In the genomic region with DNA sequence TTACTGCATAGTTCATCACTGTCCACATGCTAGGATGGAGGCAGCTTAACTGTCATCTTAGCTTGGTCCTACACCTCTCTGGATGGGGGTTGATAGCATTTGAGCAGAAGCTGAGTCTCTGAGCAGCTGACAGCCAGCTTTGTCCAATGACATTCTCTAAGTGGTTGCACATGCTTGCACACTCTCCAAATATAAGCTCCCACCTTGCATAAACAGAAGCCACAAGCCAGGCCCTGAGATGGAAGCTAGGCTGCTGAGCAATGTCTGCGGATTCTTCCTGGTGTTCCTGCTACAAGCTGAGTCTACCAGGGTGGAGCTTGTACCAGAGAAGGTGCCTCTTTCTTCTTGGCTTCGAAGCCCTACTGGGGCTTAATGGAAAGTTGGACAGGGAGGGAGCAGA, we compare ENCODE assay signal across 38 mouse cellular contexts. TPM values are rescaled to one million over a fixed set of nuclear protein-coding genes. Genes with fewer than 3 reads are reported as not detected.
"Had no signal": no experiment of that assay in that cellular context is flagged by ENCODE, and none has a peak within 500 bp of the region (broad histone marks: within the 10 kb centered on the region; RNA-seq: fewer than 3 reads in every experiment).

A gene (plus strand): TSS at position 219 of the 400 bp plus-strand sequence.

- DNase-seq: heart, adult 18-20 months; heart, postnatal 4 days; kidney, adult 11 months; kidney, adult 2 months; kidney, adult 9 months; kidney, postnatal 14 days; kidney, postnatal 36 days; layer of hippocampus, adult 9-11 months; layer of hippocampus, postnatal 36 days; left cerebral cortex, postnatal 4 days had no signal

- H3K27ac ChIP-seq: heart, embryonic 13.5 days; heart, embryonic 15.5 days; hindbrain, embryonic 10.5 days; hindbrain, embryonic 12.5 days; hindbrain, embryonic 14.5 days; intestine, embryonic 15.5 days; kidney, embryonic 15.5 days; limb, embryonic 13.5 days; limb, embryonic 15.5 days; liver, embryonic 12.5 days; liver, embryonic 14.5 days had no signal

- H3K4me3 ChIP-seq: heart, embryonic 13.5 days; heart, embryonic 15.5 days; hindbrain, embryonic 10.5 days; hindbrain, embryonic 12.5 days; intestine, embryonic 15.5 days; kidney, embryonic 15.5 days; limb, embryonic 13.5 days; limb, embryonic 15.5 days; liver, embryonic 12.5 days had no signal

- ATAC-seq: forebrain, embryonic 16.5 days; hindbrain, embryonic 16.5 days; inflammation-experienced regulatory T-cells, adult 6 months; intestine, embryonic 15.5 days; liver, embryonic 12.5 days had no signal

- H3K36me3 ChIP-seq: heart, embryonic 13.5 days; heart, embryonic 15.5 days; hindbrain, embryonic 10.5 days; hindbrain, embryonic 12.5 days; intestine, embryonic 15.5 days; kidney, embryonic 15.5 days; limb, embryonic 13.5 days; limb, embryonic 15.5 days; liver, embryonic 12.5 days had no signal

- H3K27me3 ChIP-seq: hindbrain, embryonic 12.5 days; intestine, embryonic 15.5 days; kidney, embryonic 15.5 days; limb, embryonic 13.5 days; limb, embryonic 15.5 days had no signal

- H3K9ac ChIP-seq: heart, embryonic 13.5 days; heart, embryonic 15.5 days; hindbrain, embryonic 12.5 days; hindbrain, embryonic 14.5 days; intestine, embryonic 15.5 days; kidney, embryonic 15.5 days; limb, embryonic 13.5 days; limb, embryonic 15.5 days; liver, embryonic 12.5 days; liver, embryonic 14.5 days had no signal

- H3K9me3 ChIP-seq: heart, embryonic 13.5 days; heart, embryonic 15.5 days; hindbrain, embryonic 10.5 days; hindbrain, embryonic 12.5 days; intestine, embryonic 15.5 days; kidney, embryonic 15.5 days; limb, embryonic 13.5 days; limb, embryonic 15.5 days; liver, embryonic 12.5 days had no signal

- H3K4me2 ChIP-seq: heart, embryonic 11.5 days; heart, embryonic 13.5 days; heart, embryonic 15.5 days; hindbrain, embryonic 12.5 days; hindbrain, embryonic 14.5 days; intestine, embryonic 15.5 days; kidney, embryonic 15.5 days; limb, embryonic 13.5 days; limb, embryonic 15.5 days; liver, embryonic 12.5 days had no signal

- H3K4me1 ChIP-seq: heart, embryonic 13.5 days; heart, embryonic 15.5 days; hindbrain, embryonic 10.5 days; hindbrain, embryonic 12.5 days; intestine, embryonic 15.5 days; limb, embryonic 13.5 days; limb, embryonic 15.5 days; liver, embryonic 12.5 days had no signal

RNA-seq across cellular contexts. Expression of the gene that starts here (rescaled TPM):
- total RNA-seq: layer of hippocampus, adult 18-20 months; layer of hippocampus, adult 8-10 months; layer of hippocampus, postnatal 14 days; layer of hippocampus, postnatal 36 days; left cerebral cortex, adult 18-20 months; left cerebral cortex, adult 8-10 months; left cerebral cortex, postnatal 10 days; left cerebral cortex, postnatal 25 days; left cerebral cortex, postnatal 4 days; liver, adult 2 months had no signal
- polyA plus RNA-seq: forebrain, embryonic 16.5 days; frontal cortex, adult 2 months; heart, embryonic 11.5 days; heart, embryonic 13.5 days; heart, embryonic 15.5 days; heart, postnatal 0 days; hindbrain, embryonic 10.5 days; hindbrain, embryonic 12.5 days; hindbrain, embryonic 14.5 days; hindbrain, embryonic 16.5 days; inflammation-experienced regulatory T-cells, adult 6 months; intestine, embryonic 15.5 days; kidney, adult 2 months; kidney, embryonic 15.5 days; large intestine, adult 2 months; limb, embryonic 11.5 days; limb, embryonic 15.5 days; liver, adult 2 months; liver, embryonic 12.5 days; liver, embryonic 14.5 days; liver, embryonic 16.5 days had no signal
